Mouse (Mus musculus) inflammation-experienced regulatory T-cells, adult 6 months (primary cell): ENCODE data around the gene Kidins220. TPM values are rescaled to one million over a fixed set of nuclear protein-coding genes. Genes with fewer than 3 reads are reported as not detected.

Source experiments
- ATAC-seq: one replicate; pipeline ENCODE4 v1.8.0; 2017
- polyA plus RNA-seq, 3 experiments: library from polyadenylated mRNA; unstranded; fragments of 100-300 nt; shearing (Covaris generic); gene quantifications; one replicate each; pipeline ENCODE4 v1.2.1; 2017

Gene Kidins220
- polyA plus RNA-seq, 3 experiments from 2014 or later: 14.6 to 16.8 (median 16.3) TPM

- no peak for ATAC-seq
Measured at GRCm38 (mm10) chr12:24963393-24964022, 11.2 kb upstream of the Kidins220 start.

GRCm38 (mm10) chr12:24965406-24965805 lies 9.3 kb upstream of the Kidins220 start:
- no peak for ATAC-seq

- no peak for ATAC-seq
Measured at GRCm38 (mm10) chr12:24966046-24966445, 8.7 kb upstream of the Kidins220 start.

- no peak for ATAC-seq
Measured at GRCm38 (mm10) chr12:24971490-24972200, 3.1 kb upstream of the Kidins220 start.

- no peak for ATAC-seq
Measured at GRCm38 (mm10) chr12:24972371-24973350, 2.1 kb upstream of the Kidins220 start.

- no peak for ATAC-seq
Measured at GRCm38 (mm10) chr12:24973586-24973985, 1.1 kb upstream of the Kidins220 start.

GRCm38 (mm10) chr12:24975115-24975733 lies 499 bp downstream of the Kidins220 start:
- ATAC-seq: peak; percentile 69

- ATAC-seq: no peak
Measured at GRCm38 (mm10) chr12:24985226-24985625, 10.5 kb downstream of the Kidins220 start.

- ATAC-seq: no peak
Measured at GRCm38 (mm10) chr12:24995350-24995749, 20.6 kb downstream of the Kidins220 start.

GRCm38 (mm10) chr12:25005350-25005749 lies 30.6 kb downstream of the Kidins220 start:
- ATAC-seq: no peak

GRCm38 (mm10) chr12:25009957-25010356 lies 35.2 kb downstream of the Kidins220 start:
- ATAC-seq: no peak

GRCm38 (mm10) chr12:25010416-25010815 lies 35.7 kb downstream of the Kidins220 start:
- no peak for ATAC-seq

GRCm38 (mm10) chr12:25011733-25012367 lies 37.1 kb downstream of the Kidins220 start:
- no peak for ATAC-seq

GRCm38 (mm10) chr12:25012555-25013540 lies 38.1 kb downstream of the Kidins220 start:
- no peak for ATAC-seq

GRCm38 (mm10) chr12:25014307-25014927 lies 39.7 kb downstream of the Kidins220 start:
- no peak for ATAC-seq

- no peak for ATAC-seq
Measured at GRCm38 (mm10) chr12:25014938-25015337, 40.2 kb downstream of the Kidins220 start.

- ATAC-seq: no peak
Measured at GRCm38 (mm10) chr12:25016995-25017394, 42.3 kb downstream of the Kidins220 start.

GRCm38 (mm10) chr12:25021057-25021456 lies 46.3 kb downstream of the Kidins220 start:
- no peak for ATAC-seq

- no peak for ATAC-seq
Measured at GRCm38 (mm10) chr12:25024862-25025545, 50.3 kb downstream of the Kidins220 start.

- no peak for ATAC-seq
Measured at GRCm38 (mm10) chr12:25026308-25026707, 51.6 kb downstream of the Kidins220 start.
